Mouse (Mus musculus) gastrocnemius, postnatal 4 days (tissue): Measurements from ENCODE around the gene Mdh2. TPM values are rescaled to one million over a fixed set of nuclear protein-coding genes. Genes with fewer than 3 reads are reported as not detected.
A peak's percentile ranks its signal among the peaks of the same experiment; 100 is the strongest.

ENCODE experiments used
- DNase-seq, 2 experiments: peaks; one replicate each; pipeline ENCODE4 v3.0.0; 2021 to 2022; ENCODE audit warnings: low spot score in 2 of 2, mixed read lengths in 2 of 2
- long read RNA-seq, 2 experiments: library from polyadenylated mRNA; stranded (forward); transcript quantifications; one replicate each; pipeline ENCODE4 v2.0.0; 2021
- total RNA-seq, 2 experiments: library from RNA; stranded (reverse); gene quantifications; 2 replicates each; pipeline ENCODE4 v1.2.3; 2021

Mdh2 gene
- 100 to 1,000 TPM; 712 to 717 TPM for total RNA-seq
- long read RNA-seq, experiment 1, transcript Mdh2-201 (9 exons, 1,456 nt): major isoform, 1,107 of 1,150 reads
- long read RNA-seq, experiment 1, partial matches to known transcripts: 34 of 1,150 reads
- long read RNA-seq, experiment 1, other reads (novel, unspliced or antisense): 9 of 1,150 reads
- long read RNA-seq, experiment 2, transcript Mdh2-201 (9 exons, 1,456 nt): major isoform, 1,033 of 1,068 reads
- long read RNA-seq, experiment 2, partial matches to known transcripts: 26 of 1,068 reads
- long read RNA-seq, experiment 2, other reads (novel, unspliced or antisense): 9 of 1,068 reads

- DNase-seq: peak; percentile 99 to 100
These were observed at the start of gene Mdh2 for GRCm38 (mm10) chr5:135778471-135779445. TSS of gene Mdh2 (plus strand) at chr5:135778480.

GRCm38 (mm10) chr5:135729351-135729750, 48.9 kb upstream of the Mdh2 start:
- no peak for DNase-seq

DNA sequence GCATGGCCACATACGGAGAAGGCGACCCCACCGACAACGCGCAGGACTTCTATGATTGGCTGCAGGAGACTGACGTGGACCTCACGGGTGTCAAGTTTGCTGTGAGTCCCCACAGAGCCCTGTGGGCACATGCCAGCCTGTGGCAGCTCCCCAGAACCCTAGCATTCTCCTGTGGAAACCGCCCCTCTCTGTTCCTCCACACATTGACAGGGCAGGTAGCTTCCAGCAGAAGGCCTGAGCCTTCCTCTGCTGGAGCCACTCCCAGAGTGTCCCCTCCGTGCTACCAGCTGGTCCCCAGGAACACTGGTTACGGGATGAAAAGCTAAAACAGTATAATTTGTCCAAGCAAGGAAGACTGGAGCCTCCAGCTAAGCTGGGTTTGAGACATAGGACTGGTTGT, 48.0 kb upstream of the Mdh2 start:
- no peak for DNase-seq

DNA sequence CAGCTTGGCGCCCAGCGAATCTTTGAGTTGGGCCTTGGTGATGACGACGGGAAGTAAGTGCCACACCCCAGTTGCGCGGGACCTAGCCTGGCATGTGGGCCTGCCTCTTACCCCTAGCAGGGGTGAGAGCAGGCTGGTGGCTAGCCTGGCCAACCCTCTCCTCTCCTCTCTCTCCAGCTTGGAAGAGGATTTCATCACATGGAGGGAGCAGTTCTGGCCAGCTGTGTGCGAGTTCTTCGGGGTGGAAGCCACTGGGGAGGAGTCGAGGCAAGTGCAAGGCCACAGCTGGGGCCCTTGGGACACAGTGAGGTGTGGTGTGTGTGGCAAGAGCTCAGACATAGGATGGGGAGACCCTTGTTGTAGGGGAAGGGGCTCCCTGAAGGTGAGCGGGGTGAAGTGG, 47.4 kb upstream of the Mdh2 start:
- no peak for DNase-seq

DNA sequence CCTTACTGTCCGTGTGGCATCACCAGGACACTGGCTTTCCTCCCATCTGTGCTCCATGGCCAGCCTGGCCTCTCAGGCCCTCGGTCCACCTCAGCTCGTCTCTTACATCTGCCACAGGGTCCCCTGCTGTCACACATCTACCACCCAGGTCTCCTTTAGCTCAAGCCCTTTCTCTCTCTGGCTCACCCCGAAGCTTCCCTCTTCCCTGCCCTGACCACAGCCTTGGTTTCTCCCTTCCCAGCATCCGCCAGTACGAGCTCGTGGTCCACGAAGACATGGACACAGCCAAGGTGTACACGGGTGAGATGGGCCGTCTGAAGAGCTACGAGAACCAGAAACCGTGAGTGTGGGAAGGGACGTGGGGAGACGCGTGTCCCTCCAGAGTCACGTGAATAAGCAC, 47.0 kb upstream of the Mdh2 start:
- no peak for DNase-seq

- DNase-seq: no peak
These were observed 45.2 kb upstream of the Mdh2 start for GRCm38 (mm10) chr5:135733071-135733470.

DNA sequence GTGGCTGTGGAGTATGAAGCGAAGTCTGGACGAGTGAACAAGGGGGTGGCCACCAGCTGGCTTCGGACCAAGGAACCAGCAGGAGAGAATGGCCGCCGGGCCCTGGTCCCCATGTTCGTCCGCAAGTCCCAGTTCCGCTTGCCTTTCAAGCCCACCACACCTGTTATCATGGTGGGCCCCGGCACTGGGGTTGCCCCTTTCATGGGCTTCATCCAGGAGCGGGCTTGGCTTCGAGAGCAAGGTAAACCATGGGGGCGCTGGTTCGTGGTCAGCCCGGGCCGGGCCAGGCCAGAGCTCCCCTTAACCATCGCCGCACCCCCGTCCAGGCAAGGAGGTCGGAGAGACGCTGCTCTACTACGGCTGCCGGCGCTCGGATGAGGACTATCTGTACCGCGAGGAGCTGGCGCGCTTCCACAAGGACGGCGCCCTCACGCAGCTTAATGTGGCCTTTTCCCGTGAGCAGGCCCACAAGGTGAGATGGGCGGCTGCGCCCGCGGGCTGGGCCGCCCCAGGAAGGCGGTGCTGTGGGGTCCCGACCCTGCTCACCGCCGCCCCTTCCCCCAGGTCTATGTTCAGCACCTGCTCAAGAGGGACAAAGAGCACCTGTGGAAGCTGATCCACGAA, 44.1 kb upstream of the Mdh2 start:
- DNase-seq: no peak

- DNase-seq: no peak
These were observed 42.5 kb upstream of the Mdh2 start for GRCm38 (mm10) chr5:135735741-135736140.

- DNase-seq: no peak
These were observed 41.7 kb upstream of the Mdh2 start for GRCm38 (mm10) chr5:135736544-135736943.

DNA sequence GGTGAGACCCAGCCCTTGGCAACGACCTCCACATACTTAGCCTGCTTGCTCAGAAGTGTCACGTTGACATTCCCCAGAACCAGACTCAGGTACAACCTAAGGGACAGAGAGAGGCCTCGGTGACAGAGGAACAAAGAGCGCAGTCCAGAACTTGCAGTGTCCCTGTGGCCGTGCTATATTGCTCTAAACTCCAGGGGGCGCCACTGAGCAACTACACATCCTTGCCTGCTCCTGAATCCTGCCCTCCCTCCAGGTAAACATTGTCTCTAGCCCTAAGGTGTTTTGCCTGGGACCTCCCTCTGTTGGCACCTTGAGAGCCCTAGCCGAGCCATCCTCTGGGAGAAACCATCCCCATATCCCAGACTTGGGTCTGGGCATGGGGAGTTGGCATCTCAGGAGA, 41.1 kb upstream of the Mdh2 start:
- DNase-seq: no peak

DNA sequence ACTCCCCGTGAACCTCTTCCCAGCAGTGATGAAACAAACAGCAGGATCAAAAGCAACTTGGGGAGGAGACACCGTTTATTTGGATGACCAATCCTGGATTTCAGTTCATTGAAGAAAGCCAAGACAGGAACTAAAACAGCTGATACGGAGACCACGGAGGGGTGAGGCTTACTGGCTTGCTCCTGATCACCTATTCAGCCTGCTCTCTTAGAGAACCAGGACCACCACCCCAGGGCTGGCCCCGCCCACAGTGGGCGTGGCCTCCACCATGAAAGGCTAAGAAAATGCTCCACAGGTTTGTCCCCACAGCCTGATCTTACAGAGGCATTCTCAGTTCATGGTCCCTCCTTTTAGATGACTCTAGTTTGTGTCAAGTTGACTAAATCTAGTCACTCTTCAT, 40.0 kb upstream of the Mdh2 start:
- DNase-seq: no peak

GRCm38 (mm10) chr5:135742156-135742555, 36.1 kb upstream of the Mdh2 start:
- no peak for DNase-seq

DNA sequence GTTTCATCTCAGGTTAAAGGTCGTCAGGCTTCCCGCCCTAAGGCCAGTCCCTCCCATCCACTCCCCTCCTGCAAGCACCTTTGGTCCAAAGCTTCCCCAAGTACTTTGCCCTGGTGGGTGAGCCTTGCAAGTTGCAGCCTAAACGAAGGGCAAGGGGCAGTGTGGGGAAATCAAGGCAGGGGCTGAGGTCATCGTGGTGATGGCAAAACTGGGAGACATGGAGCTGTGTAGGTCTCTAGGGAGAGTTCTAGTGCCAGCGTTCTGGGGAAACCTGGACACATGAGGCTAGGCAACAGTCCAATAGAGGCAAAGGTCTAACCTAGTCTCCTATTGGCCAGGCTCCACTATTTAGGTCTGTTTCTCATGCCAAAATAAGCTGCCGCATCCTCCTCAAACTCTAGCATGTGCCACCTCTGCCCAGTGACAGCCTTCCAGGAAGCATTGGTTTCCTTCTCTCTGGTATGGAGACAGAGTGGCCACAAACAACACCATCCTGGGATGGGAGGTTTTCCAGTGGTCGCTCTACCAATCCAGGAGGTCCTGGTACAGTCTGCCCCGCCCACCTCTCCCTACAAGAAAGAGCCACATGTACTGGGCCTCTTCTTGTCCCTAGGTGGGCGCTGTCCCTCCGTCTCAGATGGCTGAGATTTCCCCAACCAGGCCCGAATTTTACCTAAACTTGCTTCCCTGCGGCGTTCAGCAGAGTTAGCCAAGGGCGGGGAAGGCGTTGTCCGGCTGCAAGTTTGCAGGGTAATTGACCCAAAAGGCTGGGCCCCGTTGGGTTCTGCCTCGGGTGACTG, 35.1 kb upstream of the Mdh2 start:
- no peak for DNase-seq

DNA sequence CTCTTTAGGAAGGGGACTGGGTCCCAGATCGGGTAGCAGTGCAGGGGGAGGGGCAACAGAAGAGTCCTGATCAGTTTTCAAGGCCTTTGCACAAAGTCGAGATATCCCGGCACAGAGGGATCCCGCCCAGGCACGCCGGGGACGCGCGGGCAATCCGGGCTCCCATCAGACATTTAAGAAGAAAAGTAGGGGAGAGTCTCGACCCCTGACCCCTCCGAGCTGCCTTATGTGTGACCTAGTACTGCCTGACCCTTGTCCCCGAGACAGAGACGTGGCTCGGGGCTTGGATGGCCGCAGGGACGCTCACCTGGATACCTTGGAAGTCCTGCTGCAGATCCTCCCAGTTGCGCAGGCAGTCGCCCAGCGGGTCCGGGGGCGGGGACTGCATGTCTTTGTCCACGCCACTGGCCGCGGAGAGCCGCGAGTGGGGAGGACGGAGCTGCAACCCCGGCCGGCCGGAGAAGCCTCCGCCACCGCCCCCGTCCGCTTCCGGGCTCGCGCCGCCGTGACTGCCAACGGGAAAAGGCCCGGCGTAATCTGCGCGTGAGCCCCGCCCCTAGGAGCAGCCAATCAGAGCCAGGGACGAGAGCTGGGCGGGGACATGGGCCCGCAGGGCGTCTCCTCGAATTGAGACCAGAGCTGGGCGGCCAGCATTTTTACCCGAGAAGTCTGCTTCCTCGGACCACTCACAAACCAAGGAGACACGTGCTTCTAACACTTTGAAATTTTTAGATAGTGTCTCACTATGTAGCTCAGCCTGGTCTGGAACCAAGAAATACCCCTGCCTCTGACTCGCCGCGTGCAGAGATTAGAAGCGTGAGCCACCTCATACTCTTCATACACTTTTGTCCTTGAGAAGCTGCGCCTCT, 34.3 kb upstream of the Mdh2 start, which contains the start of gene Tmem120a:
Tmem120a (minus strand) TSS at position 708 of the 869 bp plus-strand sequence.
- peak; percentile 93 to 95 for DNase-seq

GRCm38 (mm10) chr5:135744742-135745141, 33.5 kb upstream of the Mdh2 start:
- DNase-seq: no peak

DNA sequence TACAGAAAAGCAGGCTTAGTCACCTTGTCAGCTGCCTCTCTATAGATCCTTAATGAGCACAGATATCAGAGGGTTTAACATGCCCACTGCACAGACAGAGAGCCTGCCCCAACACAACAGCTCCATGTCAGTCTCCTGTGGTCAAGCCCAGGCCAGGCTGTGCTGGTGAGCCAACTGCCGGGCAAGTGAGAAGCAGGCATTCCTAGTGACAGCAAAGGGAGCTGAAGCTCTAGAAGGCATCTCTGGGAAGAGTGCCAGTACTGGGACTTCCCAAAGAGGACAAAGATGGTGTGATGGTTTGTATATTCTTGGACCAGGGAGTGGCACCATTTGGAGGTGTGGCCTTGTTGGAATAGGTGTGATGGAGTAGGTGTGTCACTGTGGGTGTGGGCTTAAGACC, 27.2 kb upstream of the Mdh2 start:
- DNase-seq: no peak

- DNase-seq: no peak
These were observed 26.7 kb upstream of the Mdh2 start for GRCm38 (mm10) chr5:135751595-135751994.

DNA sequence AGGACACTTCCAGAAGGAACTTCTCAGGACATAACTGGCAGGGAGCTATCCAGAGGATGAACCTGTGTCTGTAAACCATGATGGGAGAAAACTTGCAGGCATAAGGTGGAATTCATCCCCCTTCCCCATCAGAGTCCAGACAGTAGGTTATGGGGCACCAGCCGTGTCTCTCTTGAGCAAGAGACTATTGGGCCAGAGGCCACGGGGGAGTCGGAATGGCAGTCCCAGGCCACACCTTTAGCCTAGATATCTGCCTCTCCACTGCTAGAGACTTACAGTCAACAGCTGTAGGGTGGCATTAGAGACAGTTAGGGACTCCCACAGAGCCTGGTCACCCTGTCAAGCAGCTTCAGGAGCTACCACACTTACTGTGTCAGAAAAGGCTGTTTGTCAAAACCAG, 16.4 kb upstream of the Mdh2 start:
- no peak for DNase-seq

DNA sequence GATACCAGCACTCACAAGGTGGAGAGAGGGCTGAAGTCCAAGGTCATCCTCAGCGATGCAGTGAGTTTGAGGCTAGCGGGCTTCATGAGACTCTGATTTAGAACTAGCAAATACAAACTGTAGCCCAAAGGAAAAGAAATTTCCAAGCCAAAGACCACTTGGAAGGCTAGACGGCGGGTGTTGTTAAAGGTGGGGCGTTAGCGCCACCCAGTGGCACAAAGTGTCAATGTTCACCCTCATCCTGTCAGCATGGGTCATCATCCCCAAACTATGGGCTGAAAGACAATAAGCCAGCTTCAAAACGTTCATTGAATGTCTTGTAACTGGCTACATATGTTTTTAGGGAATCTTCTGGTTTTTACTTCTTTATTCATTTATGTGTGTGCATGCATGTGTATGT, 14.8 kb upstream of the Mdh2 start:
- peak; percentile 41 to 65 for DNase-seq

DNA sequence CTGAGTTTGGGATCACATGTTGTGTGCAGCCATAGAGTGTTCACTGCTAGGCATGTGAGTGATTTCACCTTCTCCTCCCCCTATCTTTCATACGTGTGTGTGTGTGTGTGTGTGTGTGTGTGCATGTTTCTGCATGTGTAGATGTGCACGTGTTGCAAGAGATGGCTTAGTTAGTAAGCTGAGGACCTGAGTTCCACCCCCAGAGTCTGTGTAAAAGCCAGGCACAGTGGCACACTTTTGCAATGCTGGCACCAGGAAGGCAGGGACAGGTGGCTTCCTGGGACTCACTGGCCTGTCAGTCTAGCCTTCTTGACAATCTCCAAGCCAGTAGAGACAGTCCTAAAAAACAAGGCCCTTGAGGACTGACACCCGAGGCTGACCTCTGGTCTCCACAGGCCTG, 13.3 kb upstream of the Mdh2 start:
- no peak for DNase-seq
